Mouse (Mus musculus): ENCODE data around the gene Olfr814.
"Not testable (repeated sequence)": the region's sequence is repeated elsewhere in the genome, so short reads cannot be mapped to it uniquely, and the experiment has no call there.

Gene Olfr814

DNA sequence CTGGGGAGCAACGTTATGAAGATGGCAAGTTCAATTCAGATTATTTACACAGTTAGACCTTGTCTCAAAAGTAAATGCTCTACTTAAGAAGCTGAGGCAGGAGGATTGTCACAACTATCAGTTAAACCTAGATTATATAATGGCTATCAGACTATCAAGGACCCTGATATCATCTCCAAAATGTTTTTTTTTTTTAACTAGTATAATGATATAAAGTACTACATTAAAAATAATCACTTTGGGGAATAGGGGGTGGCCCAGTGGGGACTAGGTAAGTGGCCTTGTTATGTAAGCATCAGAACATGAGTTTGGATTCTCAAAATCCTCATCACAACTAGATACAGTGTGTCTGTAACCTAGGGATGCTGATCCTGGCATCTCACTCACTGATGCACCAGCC, at the start of gene Olfr814:
Gene Olfr814, minus strand, starts transcription at position 101 of the 400 bp plus-strand sequence.
- DNase-seq = not testable (repeated sequence)

DNA sequence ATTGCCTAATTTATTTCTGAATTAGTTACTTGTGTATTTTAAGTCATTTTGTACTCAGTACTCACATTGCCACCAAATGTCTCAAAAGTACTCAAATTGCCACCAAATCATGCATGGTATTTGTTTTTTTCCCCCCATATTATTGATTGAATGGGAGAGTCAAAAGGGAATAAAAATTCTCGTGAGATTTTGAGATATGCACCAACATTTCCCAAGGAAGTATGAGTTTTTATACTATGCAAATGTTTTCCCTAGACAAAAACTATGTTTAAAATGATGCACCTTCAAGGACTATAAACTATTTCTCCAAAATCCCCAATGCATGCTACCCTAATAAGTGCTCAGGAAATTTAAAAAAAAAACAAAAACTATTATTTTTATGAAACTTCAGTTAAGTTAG, 35.8 kb upstream of the Olfr814 start, which contains the start of gene Olfr816:
Gene Olfr816, minus strand, starts transcription at position 101 of the 400 bp plus-strand sequence.
- no peak for DNase-seq

DNA sequence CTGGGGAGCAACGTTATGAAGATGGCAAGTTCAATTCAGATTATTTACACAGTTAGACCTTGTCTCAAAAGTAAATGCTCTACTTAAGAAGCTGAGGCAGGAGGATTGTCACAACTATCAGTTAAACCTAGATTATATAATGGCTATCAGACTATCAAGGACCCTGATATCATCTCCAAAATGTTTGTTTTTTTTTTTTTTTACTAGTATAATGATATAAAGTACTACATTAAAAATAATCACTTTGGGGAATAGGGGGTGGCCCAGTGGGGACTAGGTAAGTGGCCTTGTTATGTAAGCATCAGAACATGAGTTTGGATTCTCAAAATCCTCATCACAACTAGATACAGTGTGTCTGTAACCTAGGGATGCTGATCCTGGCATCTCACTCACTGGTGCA, 26.1 kb upstream of the Olfr814 start, which contains the start of gene Olfr815:
Gene Olfr815, minus strand, starts transcription at position 101 of the 400 bp plus-strand sequence.
- not testable (repeated sequence) for DNase-seq

DNA sequence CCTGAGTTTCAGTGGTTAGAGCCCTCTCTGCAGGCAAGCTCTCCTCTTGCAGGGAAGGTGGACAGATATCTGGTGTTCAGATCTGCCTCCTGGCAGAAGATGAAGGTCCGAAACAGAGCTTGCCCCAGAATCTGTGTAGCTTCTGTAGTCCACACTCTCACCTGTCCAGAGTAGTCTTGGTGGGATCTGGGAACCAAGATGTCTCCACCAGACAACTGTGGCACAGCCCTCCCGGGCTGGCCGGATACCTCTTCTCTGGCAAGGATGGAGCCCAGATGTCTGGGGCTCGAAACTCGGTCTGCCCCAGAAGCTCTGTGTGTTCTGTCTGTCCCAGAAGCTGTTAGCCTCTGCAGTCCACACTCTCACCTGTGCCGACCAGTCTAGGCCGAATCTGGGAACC, 6.3 kb upstream of the Olfr814 start:
- DNase-seq = no peak

DNA sequence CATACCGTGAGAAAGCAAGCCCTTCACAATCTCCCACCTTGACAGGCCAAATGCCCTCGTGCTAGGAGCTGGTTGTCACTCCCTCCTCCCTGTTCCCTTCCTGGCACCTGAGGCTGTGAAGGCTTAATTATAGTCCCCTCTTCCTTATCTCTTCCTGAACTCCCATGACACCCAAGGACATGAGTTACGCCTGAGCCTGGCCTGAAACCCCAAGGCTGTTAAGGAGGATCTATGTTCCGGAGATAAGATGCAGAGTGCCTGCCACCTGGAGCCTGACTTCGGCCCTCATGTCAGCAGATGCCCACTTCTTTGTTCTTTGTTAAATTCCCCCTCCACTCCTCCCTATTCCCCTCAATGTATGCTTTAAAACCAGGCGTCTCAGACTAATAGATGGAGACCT, 5.8 kb upstream of the Olfr814 start:
- not testable (repeated sequence) for DNase-seq

DNA sequence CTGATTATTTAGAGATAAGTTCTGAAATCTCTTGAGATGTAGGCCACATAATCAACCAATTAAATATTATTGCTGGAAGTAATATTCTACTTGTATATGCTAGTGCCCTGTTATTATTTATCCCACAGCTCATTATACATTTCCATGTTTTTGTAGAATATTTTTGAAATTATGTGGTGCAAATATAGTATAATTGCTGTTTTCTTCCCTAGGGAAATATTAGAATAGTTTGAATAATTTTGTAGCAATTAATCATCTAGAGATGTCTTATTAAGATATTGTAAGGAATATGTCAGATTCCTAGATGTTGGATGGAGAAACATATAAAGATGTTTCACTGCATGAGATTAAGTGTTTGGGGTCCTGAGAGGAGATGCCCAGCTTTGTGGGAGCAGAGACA, 24.6 kb downstream of the Olfr814 start, which contains the start of gene Olfr813:
Gene Olfr813, plus strand, starts transcription at position 301 of the 400 bp plus-strand sequence.
- no peak for DNase-seq

DNA sequence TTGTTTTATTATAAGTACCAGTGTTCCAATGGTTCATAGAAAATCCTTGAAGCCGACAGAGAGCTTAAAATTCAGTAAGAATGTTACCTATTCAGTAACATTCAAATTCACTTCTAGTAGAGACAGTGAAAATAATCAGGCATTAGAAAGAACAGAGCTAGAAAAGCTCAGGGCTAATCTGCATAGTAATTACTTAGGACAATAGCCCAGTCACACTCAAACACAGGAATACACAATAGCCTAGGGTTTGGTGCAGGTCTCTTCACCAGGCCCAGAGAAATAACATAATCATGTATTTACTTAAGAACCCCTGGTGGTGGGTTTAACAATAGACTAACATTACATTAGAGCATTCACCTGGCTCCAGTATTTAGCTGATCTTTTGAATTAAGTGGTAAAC, 32.3 kb downstream of the Olfr814 start:
- DNase-seq = no peak

DNA sequence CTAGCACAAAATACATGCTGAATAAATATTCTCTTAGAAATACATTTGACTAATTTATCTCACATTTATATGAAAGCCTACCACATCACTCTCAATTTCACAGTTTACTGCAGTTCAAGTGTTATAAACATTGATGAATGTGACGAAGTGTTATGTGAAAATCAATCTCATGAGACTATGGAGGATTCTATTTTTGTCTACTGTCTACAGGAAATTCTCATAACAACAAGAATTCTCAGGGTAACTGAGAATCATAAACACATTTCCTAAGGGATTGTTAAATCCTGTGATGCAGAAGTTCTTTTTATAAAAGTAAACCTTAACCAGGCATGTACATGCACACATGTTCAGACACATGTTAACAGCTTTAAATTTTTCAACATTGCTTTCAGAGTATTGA, 33.7 kb downstream of the Olfr814 start, which contains the start of gene Olfr812:
Gene Olfr812, minus strand, starts transcription at position 101 of the 400 bp plus-strand sequence.
- no peak for DNase-seq

Data from thymus, postnatal 36 days (tissue).